Mouse (Mus musculus) embryo, embryonic 11 days (tissue): ENCODE results near the gene Snapc4.

Experiments
- DNase-seq: peaks from one replicate; pipeline ENCODE4 v3.0.0-alpha.2; 2015

The Snapc4 gene

DNA sequence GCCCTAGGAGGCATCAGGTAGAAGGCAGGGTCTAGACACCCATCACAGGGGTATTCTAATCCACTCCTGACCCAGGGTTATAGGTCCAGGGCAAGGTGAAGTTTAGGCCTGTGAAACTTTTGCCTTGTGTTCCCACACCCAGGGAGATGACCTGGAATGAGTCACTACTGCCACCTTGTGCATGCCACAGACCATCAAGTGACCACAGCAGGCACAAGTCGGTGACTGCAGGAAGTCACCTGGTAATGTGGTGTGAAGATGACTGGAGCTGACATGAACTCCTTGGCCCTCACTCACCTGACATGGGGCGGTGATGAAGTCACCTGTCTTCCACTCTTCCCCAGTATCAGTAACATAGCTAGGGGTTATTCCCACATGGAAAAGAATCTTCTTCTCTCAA is 67.6 kb downstream of the Snapc4 start:
- DNase-seq, result no peak
